Mouse (Mus musculus): ENCODE results near the gene Mylk2. TPM values are rescaled to one million over a fixed set of nuclear protein-coding genes. Genes with fewer than 3 reads are reported as not detected.

Gene Mylk2
- polyA plus RNA-seq, 1 experiment from 2014 or later, result 0.43 TPM

GRCm38 (mm10) chr2:152902658-152903057 lies 8.5 kb upstream of the Mylk2 start:
- Histone ChIP-seq H3K27ac (no peak overlapping the region), H3K27me3 (no peaks in the 10 kb centered on the region), H3K36me3 (no peaks in the 10 kb centered on the region), H3K4me1 (peaks cover 53% of the 10 kb centered on the region), H3K9ac (no peak overlapping the region), H3K4me2 (no peak overlapping the region), H3K4me3 (replicated peaks) (no peak overlapping the region), H3K9me3 (replicated peaks) (no peaks in the 10 kb centered on the region)
- 32% methylated on average over 3 of the region's 3 CpGs for WGBS
- ATAC-seq (replicated peaks; ENCODE audit: low FRiP score), result no peak

GRCm38 (mm10) chr2:152903586-152903985 lies 7.6 kb upstream of the Mylk2 start:
- Histone ChIP-seq H3K27ac (0 out of 2 replicates have a peak overlapping the region, but pooled peaks have one; percentile 7), H3K36me3 (no peaks in the 10 kb centered on the region), H3K27me3 (no peaks in the 10 kb centered on the region), H3K9ac (no peak overlapping the region), H3K9me3 (replicated peaks) (no peaks in the 10 kb centered on the region), H3K4me1 (peaks cover 54% of the 10 kb centered on the region), H3K4me3 (replicated peaks) (no peak overlapping the region), H3K4me2 (no peak overlapping the region)
- WGBS, result 53% methylated on average over 4 of the region's 4 CpGs
- peak; percentile 20; the same call in 1 of the 2 replicates for ATAC-seq (replicated peaks; ENCODE audit: low FRiP score)

GRCm38 (mm10) chr2:152904127-152904643 lies 7.0 kb upstream of the Mylk2 start:
- Histone ChIP-seq H3K9ac (no peak overlapping the region), H3K27ac (no peak overlapping the region), H3K36me3 (no peaks in the 10 kb centered on the region), H3K4me2 (no peak overlapping the region), H3K4me3 (replicated peaks) (no peak overlapping the region), H3K4me1 (peaks cover 54% of the 10 kb centered on the region), H3K27me3 (no peaks in the 10 kb centered on the region), H3K9me3 (replicated peaks) (no peaks in the 10 kb centered on the region)
- no peak for ATAC-seq (replicated peaks; ENCODE audit: low FRiP score)
- 60% methylated on average over 5 of the region's 5 CpGs for WGBS

- Histone ChIP-seq H3K4me2 (no peak overlapping the region), H3K27ac (peak overlapping the region; percentile 37; the same call in 1 of the 2 replicates), H3K36me3 (no peaks in the 10 kb centered on the region), H3K4me3 (replicated peaks) (no peak overlapping the region), H3K9ac (no peak overlapping the region), H3K27me3 (0 out of 2 replicates have a peak, but pooled peaks cover 2% of the 10 kb centered on the region), H3K9me3 (replicated peaks) (no peaks in the 10 kb centered on the region), H3K4me1 (peaks cover 54% of the 10 kb centered on the region)
- WGBS, result 30% methylated on average over 11 of the region's 11 CpGs
- ATAC-seq (replicated peaks; ENCODE audit: low FRiP score), result peak; percentile 43
These were observed 5.9 kb upstream of the Mylk2 start for GRCm38 (mm10) chr2:152905036-152905829.

- Histone ChIP-seq H3K4me3 (replicated peaks) (no peak overlapping the region), H3K27ac (no peak overlapping the region), H3K9me3 (replicated peaks) (no peaks in the 10 kb centered on the region), H3K36me3 (no peaks in the 10 kb centered on the region), H3K27me3 (peaks cover 14% of the 10 kb centered on the region), H3K4me1 (peaks cover 58% of the 10 kb centered on the region), H3K9ac (no peak overlapping the region), H3K4me2 (no peak overlapping the region)
- no peak for ATAC-seq (replicated peaks; ENCODE audit: low FRiP score)
- 55% methylated on average over 9 of the region's 9 CpGs for WGBS
These were observed 4.7 kb upstream of the Mylk2 start for GRCm38 (mm10) chr2:152906274-152907037.

GRCm38 (mm10) chr2:152907114-152907943 lies 3.8 kb upstream of the Mylk2 start:
- H3K27me3 ChIP-seq, result peaks cover 23% of the 10 kb centered on the region
- H3K9ac ChIP-seq, result no peak overlapping the region
- no peaks in the 10 kb centered on the region for H3K36me3 ChIP-seq
- no peak overlapping the region for H3K4me2 ChIP-seq
- no peaks in the 10 kb centered on the region for H3K9me3 ChIP-seq (replicated peaks)
- ATAC-seq (replicated peaks; ENCODE audit: low FRiP score), result no peak
- H3K4me1 ChIP-seq, result peaks cover 51% of the 10 kb centered on the region
- no peak overlapping the region for H3K4me3 ChIP-seq (replicated peaks)
- WGBS, result 61% methylated on average over 14 of the region's 14 CpGs
- H3K27ac ChIP-seq, result no peak overlapping the region

GRCm38 (mm10) chr2:152909848-152910247 lies 1.3 kb upstream of the Mylk2 start:
- peaks cover 37% of the 10 kb centered on the region for H3K27me3 ChIP-seq
- H3K9ac ChIP-seq, result no peak overlapping the region
- H3K4me1 ChIP-seq, result peaks cover 40% of the 10 kb centered on the region
- no peak for ATAC-seq (replicated peaks; ENCODE audit: low FRiP score)
- H3K27ac ChIP-seq, result no peak overlapping the region
- H3K4me3 ChIP-seq (replicated peaks), result no peak overlapping the region
- no peak overlapping the region for H3K4me2 ChIP-seq
- H3K9me3 ChIP-seq (replicated peaks), result no peaks in the 10 kb centered on the region
- no peaks in the 10 kb centered on the region for H3K36me3 ChIP-seq
- WGBS, result 57% methylated on average over 6 of the region's 6 CpGs

- H3K4me2 ChIP-seq, result no peak overlapping the region
- H3K27me3 ChIP-seq, result peaks cover 37% of the 10 kb centered on the region
- H3K27ac ChIP-seq, result no peak overlapping the region
- H3K4me3 ChIP-seq (replicated peaks), result no peak overlapping the region
- H3K9ac ChIP-seq, result no peak overlapping the region
- peaks cover 32% of the 10 kb centered on the region for H3K4me1 ChIP-seq
- no peak for ATAC-seq (replicated peaks; ENCODE audit: low FRiP score)
- no peaks in the 10 kb centered on the region for H3K36me3 ChIP-seq
- WGBS, result 35% methylated on average over 6 of the region's 6 CpGs
- no peaks in the 10 kb centered on the region for H3K9me3 ChIP-seq (replicated peaks)
These were observed 280 bp downstream of the Mylk2 start for GRCm38 (mm10) chr2:152911432-152911831.

GRCm38 (mm10) chr2:152913471-152913870 lies 2.3 kb downstream of the Mylk2 start:
- Histone ChIP-seq H3K4me1 (peaks cover 29% of the 10 kb centered on the region), H3K4me3 (replicated peaks) (no peak overlapping the region), H3K27ac (no peak overlapping the region), H3K27me3 (peaks cover 42% of the 10 kb centered on the region), H3K9ac (no peak overlapping the region), H3K4me2 (no peak overlapping the region), H3K36me3 (no peaks in the 10 kb centered on the region), H3K9me3 (replicated peaks) (no peaks in the 10 kb centered on the region)
- no peak for ATAC-seq (replicated peaks; ENCODE audit: low FRiP score)
- WGBS, result 20% methylated on average over 7 of the region's 7 CpGs

- Histone ChIP-seq H3K36me3 (no peaks in the 10 kb centered on the region), H3K27ac (no peak overlapping the region), H3K9me3 (replicated peaks) (no peaks in the 10 kb centered on the region), H3K27me3 (peaks cover 42% of the 10 kb centered on the region), H3K4me1 (peaks cover 35% of the 10 kb centered on the region), H3K4me2 (peak overlapping the region; percentile 49), H3K9ac (no peak overlapping the region), H3K4me3 (replicated peaks) (peak overlapping the region; percentile 20)
- peak; percentile 75 for ATAC-seq (replicated peaks; ENCODE audit: low FRiP score)
- WGBS, result 2% methylated on average over 18 of the region's 18 CpGs
These were observed 3.4 kb downstream of the Mylk2 start for GRCm38 (mm10) chr2:152914310-152915120.

- Histone ChIP-seq H3K4me3 (replicated peaks) (no peak overlapping the region), H3K4me1 (peaks cover 35% of the 10 kb centered on the region), H3K27me3 (peaks cover 38% of the 10 kb centered on the region), H3K27ac (no peak overlapping the region), H3K9ac (no peak overlapping the region), H3K9me3 (replicated peaks) (no peaks in the 10 kb centered on the region), H3K36me3 (no peaks in the 10 kb centered on the region), H3K4me2 (no peak overlapping the region)
- ATAC-seq (replicated peaks; ENCODE audit: low FRiP score), result no peak
- WGBS, result 61% methylated on average over 4 of the region's 4 CpGs
These were observed 4.3 kb downstream of the Mylk2 start for GRCm38 (mm10) chr2:152915453-152915852.

All from kidney, embryonic 15.5 days (tissue).